Mouse (Mus musculus) liver, embryonic 14.5 days (tissue): ENCODE measurements around the gene Cst11. TPM values are rescaled to one million over a fixed set of nuclear protein-coding genes. Genes with fewer than 3 reads are reported as not detected.
A peak's percentile ranks its signal among the peaks of the same experiment; 100 is the strongest.
"Not testable (repeated sequence)": the region's sequence is repeated elsewhere in the genome, so short reads cannot be mapped to it uniquely, and the experiment has no call there.

Source experiments
- ATAC-seq: fragments of 200-750 bp; cut with Nextera tagmentation; 2 replicates; pipeline ENCODE4 v1.8.0; 2017; ENCODE audit warnings: moderate number of reproducible peaks, mild to moderate bottlenecking, moderate library complexity; ENCODE audit not compliant: insufficient read depth
- DNase-seq, 3 experiments: peaks; one replicate each; pipeline ENCODE4 v3.0.0-alpha.2; 2012 to 2013; ENCODE audit warnings: low read depth in 3 of 3, low spot score in 3 of 3
- H3K27ac ChIP-seq: fragments of 300-500 bp; sonication (generic); 2 replicates; pipeline ENCODE4 v1.5.1; 2014; ENCODE audit warnings: moderate library complexity, mild to moderate bottlenecking, control low read depth, inconsistent platforms
- H3K27me3 ChIP-seq: fragments of 300-500 bp; sonication (generic); 2 replicates; pipeline ENCODE4 v1.6.1; 2014; ENCODE audit warnings: mild to moderate bottlenecking, low read length, moderate library complexity; ENCODE audit not compliant: control insufficient read depth, insufficient read depth
- H3K36me3 ChIP-seq: fragments of 300-500 bp; sonication (generic); replicated peaks from 2 replicates; pipeline ENCODE4 v1.6.1; 2014; ENCODE audit warnings: low read depth; ENCODE audit not compliant: control insufficient read depth, insufficient read depth
- H3K4me1 ChIP-seq, 2 experiments: fragments of 200-500 bp in 1 of 2; fragments of 300-500 bp in 1 of 2; sonication (generic) in 1 of 2; replicated peaks; 2 replicates each; pipeline ENCODE4 v1.6.1; 2012 to 2014; ENCODE audit warnings: antibody characterized with exemption in 1 of 2, inconsistent platforms in 1 of 2, low read length in 1 of 2; ENCODE audit not compliant: control insufficient read depth in 2 of 2, insufficient read depth in 2 of 2
- H3K4me2 ChIP-seq: fragments of 300-500 bp; sonication (generic); 2 replicates; pipeline ENCODE4 v1.6.1; 2014; ENCODE audit warnings: low read depth, mild to moderate bottlenecking, control low read depth, moderate library complexity
- H3K4me3 ChIP-seq, 2 experiments: fragments of 200-500 bp in 1 of 2; fragments of 300-500 bp in 1 of 2; sonication (generic) in 1 of 2; 2 replicates each; pipeline ENCODE4 v1.5.1; 2012 to 2014; ENCODE audit warnings: low read depth in 2 of 2, low read length in 2 of 2, mild to moderate bottlenecking in 2 of 2, control low read depth in 1 of 2, inconsistent platforms in 1 of 2, moderate library complexity in 1 of 2; ENCODE audit not compliant: insufficient read depth in 1 of 2
- H3K9ac ChIP-seq: fragments of 300-500 bp; sonication (generic); replicated peaks from 2 replicates; pipeline ENCODE4 v1.6.1; 2014; ENCODE audit warnings: mild to moderate bottlenecking, control low read depth, moderate library complexity
- H3K9me3 ChIP-seq: fragments of 300-500 bp; sonication (generic); 2 replicates; pipeline ENCODE4 v1.6.1; 2016; ENCODE audit warnings: low read length, mixed read lengths; ENCODE audit not compliant: control insufficient read depth
- CTCF ChIP-seq: IDR thresholded peaks from 2 replicates; pipeline ENCODE4 v1.5.1; 2016; ENCODE audit warnings: antibody characterized with exemption, low read depth, control low read depth
- EP300 ChIP-seq: IDR thresholded peaks from 2 replicates; pipeline ENCODE4 v1.6.1; 2016; ENCODE audit warnings: antibody characterized with exemption, low read depth
- WGBS: fragments of 180-500 bp; shearing (Covaris S2); extraction: QIAGEN DNeasy Blood & Tissue Kit; methylation state at CpG from one replicate; pipeline ENCODE4 v1.1.7; 2014; ENCODE audit not compliant: insufficient replicate concordance; 5-methylcytosine and 5-hydroxymethylcytosine counted together
- polyA plus RNA-seq, 2 experiments: library from polyadenylated mRNA; depleted of rRNA in 1 of 2; stranded (reverse) in 1 of 2; unstranded in 1 of 2; fragments of >200 nt; fragmentation: Nextera tagmentation in 1 of 2; extraction: Ambion mirVana in 1 of 2; gene quantifications; 2 replicates each; pipeline versions ENCODE4 v1.2.1 to v1.2.3; 2012 to 2014

Cst11 gene
- not detected in 2 replicates for polyA plus RNA-seq (2012; rRNA removed)
- polyA plus RNA-seq (2014; fragmentation: Nextera tagmentation; extraction: Ambion mirVana), result not detected in 2 replicates

GRCm38 (mm10) chr2:148771397-148771796 lies at the start of gene Cst11:
Cst11 (minus strand) TSS chr2:148771497.
- ATAC-seq, DNase-seq: not testable (repeated sequence)

DNA sequence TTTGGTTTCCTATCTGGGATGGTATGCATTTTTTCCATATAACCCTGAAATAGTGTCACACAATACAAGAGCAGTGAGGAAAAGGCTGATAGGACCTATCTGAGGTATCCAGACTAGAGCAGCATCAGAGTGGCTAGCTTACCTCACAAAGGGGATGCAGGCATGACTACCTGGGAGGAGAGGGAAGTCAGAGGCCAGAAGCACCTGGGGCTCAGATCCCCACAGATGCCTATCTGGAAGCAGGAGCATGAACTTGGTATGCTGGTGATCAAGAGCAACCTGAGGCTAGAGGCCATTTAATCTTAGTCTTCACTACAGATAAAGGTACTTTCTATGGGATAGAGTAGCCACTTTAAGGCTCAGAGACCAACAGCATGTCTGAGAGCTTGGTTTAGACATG lies 48.6 kb upstream of the Cst11 start, which contains the start of gene Cst13:
Gene Cst13, plus strand, starts transcription at position 173 of the 400 bp plus-strand sequence.
- Histone ChIP-seq H3K9me3 (no peaks in the 10 kb centered on the region), H3K4me1 (no peaks in the 10 kb centered on the region), H3K27ac (no peak within 1 kb of the TSS), H3K4me3 (no peak within 1 kb of the TSS), H3K27me3 (no peaks in the 10 kb centered on the region), H3K4me2 (no peak within 1 kb of the TSS), H3K36me3 (no peaks in the 10 kb centered on the region), H3K9ac (no peak within 1 kb of the TSS)
- ATAC-seq (no peak), DNase-seq (no peak)
- TF ChIP-seq EP300 (no peak), CTCF (no peak)

More at GRCm38 (mm10) chr2:148771397-148771796, at the start of gene Cst11:
- not testable (repeated sequence) for H3K4me1 ChIP-seq, H3K9me3 ChIP-seq, H3K4me2 ChIP-seq, H3K27me3 ChIP-seq, H3K36me3 ChIP-seq, H3K4me3 ChIP-seq, H3K9ac ChIP-seq, H3K27ac ChIP-seq
- WGBS, result 57% methylated on average over 4 of the region's 4 CpGs

GRCm38 (mm10) chr2:148806696-148807095 lies 35.4 kb upstream of the Cst11 start:
- ATAC-seq (no peak), DNase-seq (no peak)
- no peak for TF ChIP-seq EP300
- no peak for TF ChIP-seq CTCF
- Histone ChIP-seq H3K27ac (no peak overlapping the region), H3K9ac (no peak overlapping the region), H3K4me3 (no peak overlapping the region), H3K27me3 (no peaks in the 10 kb centered on the region), H3K4me1 (no peaks in the 10 kb centered on the region), H3K36me3 (no peaks in the 10 kb centered on the region), H3K9me3 (no peaks in the 10 kb centered on the region), H3K4me2 (no peak overlapping the region)
- WGBS, result 66% methylated on average over 6 of the region's 6 CpGs

DNA sequence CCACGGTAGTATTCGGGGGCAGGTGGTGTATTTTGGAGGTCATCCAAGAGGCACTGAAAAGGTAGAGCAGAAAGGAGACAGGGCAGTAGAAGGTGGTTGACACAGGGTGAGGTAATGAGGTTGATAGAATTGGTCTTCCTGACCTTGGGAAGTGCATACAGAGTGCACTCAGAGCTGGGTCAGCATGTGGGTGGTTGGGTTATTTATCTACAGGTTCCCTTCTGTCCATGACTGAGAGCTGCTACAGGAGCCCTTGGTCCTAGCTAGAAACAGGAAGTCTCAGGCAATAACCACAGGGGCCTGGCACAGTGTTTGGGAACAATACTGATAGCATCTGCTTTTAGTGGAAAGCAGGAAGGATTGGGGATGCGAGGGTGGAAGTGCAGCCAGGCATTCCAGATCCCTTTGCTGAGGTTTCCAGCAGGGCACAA lies 30.2 kb upstream of the Cst11 start:
- H3K27ac ChIP-seq, result no peak overlapping the region
- no peak overlapping the region for H3K9ac ChIP-seq
- DNase-seq, result no peak
- no peaks in the 10 kb centered on the region for H3K36me3 ChIP-seq
- peak; percentile 37; the same call in 1 of the 2 replicates for ATAC-seq
- no peaks in the 10 kb centered on the region for H3K27me3 ChIP-seq
- 14% methylated on average over 3 of the region's 3 CpGs for WGBS
- H3K4me1 ChIP-seq, result no peaks in the 10 kb centered on the region
- no peak overlapping the region for H3K4me2 ChIP-seq
- no peak overlapping the region for H3K4me3 ChIP-seq
- H3K9me3 ChIP-seq, result no peaks in the 10 kb centered on the region
- TF ChIP-seq EP300 (no peak), CTCF (no peak)

DNA sequence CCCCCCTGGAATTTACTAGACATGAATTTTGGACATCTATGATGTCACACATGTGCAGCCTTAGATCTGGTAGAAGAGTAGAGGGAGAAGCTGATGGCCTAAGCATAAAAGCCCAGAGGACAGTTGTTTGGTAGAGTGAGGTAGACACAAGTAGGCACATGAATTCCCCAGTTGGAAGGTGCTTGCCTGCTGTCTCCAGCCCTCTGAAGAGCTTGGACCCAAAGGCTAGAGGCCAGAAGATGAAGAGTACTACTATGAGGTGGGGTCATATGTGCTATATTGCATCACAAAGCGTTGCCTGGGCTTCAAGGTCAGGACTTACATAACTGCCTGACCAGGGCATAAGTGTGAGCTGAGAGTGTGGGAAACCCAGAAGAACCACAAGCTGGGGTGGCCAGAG lies 27.2 kb upstream of the Cst11 start, which contains the start of gene Cst8:
Gene Cst8, plus strand, starts transcription at position 301 of the 400 bp plus-strand sequence.
- H3K9ac ChIP-seq, result no peak within 1 kb of the TSS
- H3K27me3 ChIP-seq, result no peaks in the 10 kb centered on the region

More for the DNA sequence above, 27.2 kb upstream of the Cst11 start, which contains the start of gene Cst8:
- Histone ChIP-seq H3K9me3 (no peaks in the 10 kb centered on the region), H3K4me1 (no peaks in the 10 kb centered on the region), H3K27ac (no peak within 1 kb of the TSS), H3K36me3 (no peaks in the 10 kb centered on the region), H3K4me2 (no peak within 1 kb of the TSS), H3K4me3 (no peak within 1 kb of the TSS)
- ATAC-seq, result no peak
- no peak for DNase-seq
- 46% methylated on average over 1 of the region's 1 CpGs for WGBS
- TF ChIP-seq CTCF (no peak), EP300 (no peak)
